In the genomic region with DNA sequence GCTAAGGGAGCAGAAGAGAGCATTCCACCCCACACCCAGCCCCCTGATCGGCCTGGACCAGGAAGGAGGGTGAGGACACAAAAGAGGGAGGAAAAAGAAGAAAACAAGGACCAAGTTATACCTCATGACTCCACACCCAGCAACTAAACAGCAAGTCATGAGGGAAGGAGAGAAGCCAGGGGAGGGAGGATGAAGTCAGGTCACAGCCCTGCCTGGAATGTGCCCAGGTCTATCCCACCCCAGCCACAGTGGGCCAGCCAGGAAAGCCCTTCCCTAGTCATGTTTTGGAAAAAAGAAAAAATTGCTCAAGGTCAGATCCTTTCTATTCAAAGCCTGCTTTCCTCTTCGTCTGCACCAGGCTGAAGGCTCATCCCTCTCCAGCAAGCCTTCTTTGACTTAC, we compare ENCODE assay signal across 10 mouse cellular contexts. TPM values are rescaled to one million over a fixed set of nuclear protein-coding genes. Genes with fewer than 3 reads are reported as not detected.
DNase-seq lines count a peak whose midpoint lies in the region; ATAC-seq and TF ChIP-seq lines count a peak whose summit lies in the region.
"Had no signal": no experiment of that assay in that cellular context is flagged by ENCODE, and none has a peak within 500 bp of the region (broad histone marks: within the 10 kb centered on the region; RNA-seq: fewer than 3 reads in every experiment).

No protein-coding gene starts in this region.

- H3K9me3 ChIP-seq in hindbrain, embryonic 13.5 days = no peaks in the 10 kb centered on the region
- no peaks in the 10 kb centered on the region for H3K9me3 ChIP-seq in hindbrain, embryonic 11.5 days (ENCODE audit: control insufficient read depth, low read length)
- H3K9me3 ChIP-seq in limb, embryonic 14.5 days (ENCODE audit: control insufficient read depth, low read length) = no peaks in the 10 kb centered on the region
- H3K9me3 ChIP-seq: liver, embryonic 13.5 days had no signal

- no peak for TF ChIP-seq CTCF in bone marrow macrophage, adult 2 months (IDR thresholded peaks at IDR 0.05; ENCODE audit: low read depth, low read length)
- no peak for TF ChIP-seq CTCF in heart, adult 2 months (IDR thresholded peaks at IDR 0.05)

- peak overlapping the region; percentile 93 for H3K9ac ChIP-seq in hindbrain, embryonic 13.5 days
- H3K9ac ChIP-seq in hindbrain, embryonic 11.5 days (ENCODE audit: low read depth, low read length) = no peak overlapping the region
- peak overlapping the region; percentile 91 for H3K9ac ChIP-seq in heart, adult 2 months (ENCODE audit: low read depth, low read length)
- no peak overlapping the region for H3K9ac ChIP-seq in limb, embryonic 14.5 days (ENCODE audit: low read depth, low read length, severe bottlenecking)
- H3K9ac ChIP-seq: liver, embryonic 13.5 days had no signal

- peaks cover 43% of the 10 kb centered on the region for H3K4me1 ChIP-seq in hindbrain, embryonic 13.5 days (replicated peaks)
- peaks cover 3% of the 10 kb centered on the region; the same call in 1 of the 2 replicates for H3K4me1 ChIP-seq in hindbrain, embryonic 11.5 days (replicated peaks; ENCODE audit: control insufficient read depth, insufficient read depth, low read length)
- H3K4me1 ChIP-seq in bone marrow macrophage, adult 2 months (ENCODE audit: control insufficient read depth, insufficient read depth, low read length) = peaks cover 49% of the 10 kb centered on the region
- peaks cover 42% of the 10 kb centered on the region for H3K4me1 ChIP-seq in heart, adult 2 months (ENCODE audit: control insufficient read depth, insufficient read depth, low read length)
- H3K4me1 ChIP-seq in limb, embryonic 14.5 days (ENCODE audit: control insufficient read depth, insufficient read depth, low read length) = peaks cover 39% of the 10 kb centered on the region

- peaks cover 4% of the 10 kb centered on the region; the same call in 1 of the 2 replicates for H3K79me2 ChIP-seq in heart, adult 2 months (replicated peaks; ENCODE audit: control insufficient read depth, insufficient read depth, low read length)

- no peak overlapping the region for H3K27ac ChIP-seq in hindbrain, embryonic 13.5 days
- H3K27ac ChIP-seq in hindbrain, embryonic 11.5 days (ENCODE audit: low read depth, low read length) = no peak overlapping the region
- H3K27ac ChIP-seq in bone marrow macrophage, adult 2 months (ENCODE audit: insufficient read depth, low read depth, low read length) = peak overlapping the region; percentile 100
- H3K27ac ChIP-seq in heart, adult 2 months = peak overlapping the region; percentile 96
- no peak overlapping the region for H3K27ac ChIP-seq in limb, embryonic 14.5 days (replicated peaks; ENCODE audit: low read depth, low read length)
- H3K27ac ChIP-seq: liver, embryonic 13.5 days had no signal

- ATAC-seq in hindbrain, embryonic 13.5 days (ENCODE audit: low FRiP score) = no peak
- ATAC-seq in hindbrain, embryonic 11.5 days (ENCODE audit: low FRiP score) = no peak
- no peak for ATAC-seq in limb, embryonic 14.5 days (ENCODE audit: low FRiP score, low read depth)
- ATAC-seq in CD4-positive, CD25-positive, alpha-beta regulatory T cell, adult 4 months = no peak

- 80% methylated on average over 2 of the region's 2 CpGs for WGBS in hindbrain, embryonic 13.5 days
- 79% methylated on average over 2 of the region's 2 CpGs for WGBS in hindbrain, embryonic 11.5 days
- WGBS in heart, adult 2 months = 4% methylated on average over 2 of the region's 2 CpGs
- 82% methylated on average over 2 of the region's 2 CpGs for WGBS in limb, embryonic 14.5 days

- peak overlapping the region; percentile 80 for H3K4me2 ChIP-seq in hindbrain, embryonic 13.5 days
- no peak overlapping the region for H3K4me2 ChIP-seq in hindbrain, embryonic 11.5 days (replicated peaks; ENCODE audit: low read depth, low read length)
- peak overlapping the region; percentile 65 for H3K4me2 ChIP-seq in limb, embryonic 14.5 days (replicated peaks; ENCODE audit: low read depth, low read length, severe bottlenecking)
- H3K4me2 ChIP-seq: liver, embryonic 13.5 days had no signal

- DNase-seq in hindbrain, embryonic 11.5 days (ENCODE audit: low spot score) = no peak
- peak in 1 of 2 experiments; percentile 66 for DNase-seq in heart, adult 2 months
- no peak for DNase-seq in limb, embryonic 14.5 days (ENCODE audit: low spot score)
- DNase-seq in embryo, embryonic 10 days (ENCODE audit: low spot score) = no peak
- no peak for DNase-seq in frontal cortex, postnatal 10 days (ENCODE audit: low spot score in 2 of 2)
- DNase-seq: liver, embryonic 13.5 days had no signal

- no peak for TF ChIP-seq POLR2A in bone marrow macrophage, adult 2 months (IDR thresholded peaks at IDR 0.05; ENCODE audit: borderline replicate concordance, low read depth, low read length)
- 0 out of 2 replicates have a peak, but pooled peaks have one; percentile 12 for TF ChIP-seq POLR2A in heart, adult 2 months (IDR thresholded peaks at IDR 0.05; ENCODE audit: insufficient read depth, low read depth, low read length)
- TF ChIP-seq POLR2A in limb, embryonic 14.5 days (IDR thresholded peaks at IDR 0.05; ENCODE audit: borderline replicate concordance, extremely low read depth, insufficient read depth, insufficient read length) = no peak

- peaks cover 14% of the 10 kb centered on the region; the same call in 1 of the 2 replicates for H3K27me3 ChIP-seq in hindbrain, embryonic 13.5 days
- H3K27me3 ChIP-seq in hindbrain, embryonic 11.5 days (ENCODE audit: control insufficient read depth, insufficient read depth, low read length) = peaks cover 2% of the 10 kb centered on the region; the same call in 1 of the 2 replicates
- no peaks in the 10 kb centered on the region for H3K27me3 ChIP-seq in heart, adult 2 months (ENCODE audit: control insufficient read depth, insufficient read depth, low read length)
- H3K27me3 ChIP-seq in limb, embryonic 14.5 days (ENCODE audit: control insufficient read depth, insufficient read depth, low read length) = no peaks in the 10 kb centered on the region

- intact Hi-C loops in heart, adult 2 months (cut with DNase I) = no loop called here

- peak overlapping the region; percentile 88; the same call in 1 of the 2 replicates for H3K4me3 ChIP-seq in hindbrain, embryonic 13.5 days
- no peak overlapping the region for H3K4me3 ChIP-seq in hindbrain, embryonic 11.5 days (ENCODE audit: low read depth, low read length)
- peak overlapping the region; percentile 80 for H3K4me3 ChIP-seq in bone marrow macrophage, adult 2 months (ENCODE audit: insufficient read depth, low read length)
- peak overlapping the region; percentile 80 for H3K4me3 ChIP-seq in heart, adult 2 months
- no peak overlapping the region for H3K4me3 ChIP-seq in limb, embryonic 14.5 days (replicated peaks; ENCODE audit: low read length)
- H3K4me3 ChIP-seq: liver, embryonic 13.5 days had no signal

- TF ChIP-seq EP300 in heart, adult 2 months (IDR thresholded peaks at IDR 0.05; ENCODE audit: insufficient read depth, low read depth, low read length) = peak; percentile 47; the same call in 1 of the 2 replicates

- H3K36me3 ChIP-seq in hindbrain, embryonic 13.5 days = peaks cover 6% of the 10 kb centered on the region
- H3K36me3 ChIP-seq in hindbrain, embryonic 11.5 days (ENCODE audit: control insufficient read depth, insufficient read depth, low read length) = no peaks in the 10 kb centered on the region
- peaks cover 9% of the 10 kb centered on the region for H3K36me3 ChIP-seq in heart, adult 2 months (ENCODE audit: control insufficient read depth, insufficient read depth, low read length)
- peaks cover 3% of the 10 kb centered on the region; the same call in 1 of the 2 replicates for H3K36me3 ChIP-seq in limb, embryonic 14.5 days (ENCODE audit: control insufficient read depth, insufficient read depth, low read length)
- H3K36me3 ChIP-seq: liver, embryonic 13.5 days had no signal

RNA-seq across cellular contexts. Expression of gene Rab11fip5, which starts 1.9 kb away (rescaled TPM):
- polyA plus RNA-seq in hindbrain, embryonic 13.5 days (2015; fragmentation: Nextera tagmentation; extraction: Ambion mirVana) = 13.7 and 14.8 TPM in 2 replicates
- polyA plus RNA-seq in hindbrain, embryonic 11.5 days (2014; fragmentation: Nextera tagmentation; extraction: Ambion mirVana) = 4.1 and 4.6 TPM in 2 replicates
- 145 and 160 TPM in 2 replicates for polyA plus RNA-seq in bone marrow macrophage, adult 2 months (2012; ENCODE audit: insufficient read depth, insufficient read length, missing spikeins)
- total RNA-seq in heart, adult 2 months (2021) = 10 to 100 TPM; 59.3 to 73.9 TPM
- 41.6 and 55.0 TPM in 2 replicates for polyA plus RNA-seq in heart, adult 2 months (2012; rRNA removed)
- 16.9 and 20.4 TPM in 2 replicates for polyA plus RNA-seq in limb, embryonic 14.5 days (2012; rRNA removed)
- 15.9 and 16.8 TPM in 2 replicates for polyA plus RNA-seq in limb, embryonic 14.5 days (2014; fragmentation: Nextera tagmentation; extraction: Ambion mirVana)
- under 1 TPM; 0.14 to 0.42 TPM for polyA plus RNA-seq in CD4-positive, CD25-positive, alpha-beta regulatory T cell, adult 4 months (2017; shearing (Covaris generic))

RNA-seq across cellular contexts. Expression of gene Sfxn5, which starts 39.3 kb away (rescaled TPM):
- polyA plus RNA-seq in hindbrain, embryonic 13.5 days (2015; fragmentation: Nextera tagmentation; extraction: Ambion mirVana) = 18.3 and 19.6 TPM in 2 replicates
- polyA plus RNA-seq in hindbrain, embryonic 11.5 days (2014; fragmentation: Nextera tagmentation; extraction: Ambion mirVana) = 5.1 and 6.2 TPM in 2 replicates
- 14.2 and 15.2 TPM in 2 replicates for polyA plus RNA-seq in bone marrow macrophage, adult 2 months (2012; ENCODE audit: insufficient read depth, insufficient read length, missing spikeins)
- 1 to 10 TPM; 4.2 to 5.3 TPM for total RNA-seq in heart, adult 2 months (2021)
- polyA plus RNA-seq in heart, adult 2 months (2012; rRNA removed) = 4.9 and 5.9 TPM in 2 replicates
- 5.8 and 7.4 TPM in 2 replicates for polyA plus RNA-seq in limb, embryonic 14.5 days (2012; rRNA removed)
- 6.6 and 9.3 TPM in 2 replicates for polyA plus RNA-seq in limb, embryonic 14.5 days (2014; fragmentation: Nextera tagmentation; extraction: Ambion mirVana)
- polyA plus RNA-seq in CD4-positive, CD25-positive, alpha-beta regulatory T cell, adult 4 months (2017; shearing (Covaris generic)) = 1 to 10 TPM; 2.9 to 3.1 TPM

RNA-seq across cellular contexts. Expression of gene Noto, which starts 51.2 kb away (rescaled TPM):
- polyA plus RNA-seq in hindbrain, embryonic 13.5 days (2015; fragmentation: Nextera tagmentation; extraction: Ambion mirVana) = not detected in 2 replicates
- not detected in 2 replicates for polyA plus RNA-seq in hindbrain, embryonic 11.5 days (2014; fragmentation: Nextera tagmentation; extraction: Ambion mirVana)
- polyA plus RNA-seq in bone marrow macrophage, adult 2 months (2012; ENCODE audit: insufficient read depth, insufficient read length, missing spikeins) = not detected in 2 replicates
- total RNA-seq in heart, adult 2 months (2021) = not detected
- polyA plus RNA-seq in heart, adult 2 months (2012; rRNA removed) = not detected in 2 replicates
- not detected in 2 replicates for polyA plus RNA-seq in limb, embryonic 14.5 days (2012; rRNA removed)
- not detected in 2 replicates for polyA plus RNA-seq in limb, embryonic 14.5 days (2014; fragmentation: Nextera tagmentation; extraction: Ambion mirVana)
- not detected for polyA plus RNA-seq in CD4-positive, CD25-positive, alpha-beta regulatory T cell, adult 4 months (2017; shearing (Covaris generic))
- total RNA-seq: gastrocnemius, postnatal 36 days had no signal
- polyA plus RNA-seq: liver, embryonic 13.5 days had no signal

RNA-seq across cellular contexts. Expression of gene Smyd5, which starts 59.3 kb away (rescaled TPM):
- 58.4 and 59.0 TPM in 2 replicates for polyA plus RNA-seq in hindbrain, embryonic 13.5 days (2015; fragmentation: Nextera tagmentation; extraction: Ambion mirVana)
- polyA plus RNA-seq in hindbrain, embryonic 11.5 days (2014; fragmentation: Nextera tagmentation; extraction: Ambion mirVana) = 52.4 and 53.1 TPM in 2 replicates
- 7.4 and 9.1 TPM in 2 replicates for polyA plus RNA-seq in bone marrow macrophage, adult 2 months (2012; ENCODE audit: insufficient read depth, insufficient read length, missing spikeins)
- 10 to 100 TPM in 1 of 2 experiments, 1 to 10 TPM in 1; 8.1 to 13.6 TPM for total RNA-seq in heart, adult 2 months (2021)
- 13.1 and 13.9 TPM in 2 replicates for polyA plus RNA-seq in heart, adult 2 months (2012; rRNA removed)
- 69.5 and 76.0 TPM in 2 replicates for polyA plus RNA-seq in limb, embryonic 14.5 days (2012; rRNA removed)
- polyA plus RNA-seq in limb, embryonic 14.5 days (2014; fragmentation: Nextera tagmentation; extraction: Ambion mirVana) = 40.2 and 45.4 TPM in 2 replicates
- polyA plus RNA-seq in CD4-positive, CD25-positive, alpha-beta regulatory T cell, adult 4 months (2017; shearing (Covaris generic)) = 10 to 100 TPM; 23.2 to 45.4 TPM

Comparison
In these comparisons a context has a peak if more than half of its experiments do, and no peak if none do; other contexts are left out.
1. H3K4me3 ChIP-seq: peak in hindbrain, embryonic 13.5 days (single experiment), bone marrow macrophage, adult 2 months (single experiment) and heart, adult 2 months (single experiment); none in hindbrain, embryonic 11.5 days (single experiment) and limb, embryonic 14.5 days (single experiment).
2. H3K9ac ChIP-seq: peak in hindbrain, embryonic 13.5 days (single experiment) and heart, adult 2 months (single experiment); none in hindbrain, embryonic 11.5 days (single experiment) and limb, embryonic 14.5 days (single experiment).
3. H3K27ac ChIP-seq: peak in bone marrow macrophage, adult 2 months (single experiment) and heart, adult 2 months (single experiment); none in hindbrain, embryonic 13.5 days (single experiment), hindbrain, embryonic 11.5 days (single experiment) and limb, embryonic 14.5 days (single experiment).